ENCODE assay signal across 25 mouse cellular contexts in genomic region chr17:25775318-25776062, GRCm38 (mm10). TPM values are rescaled to one million over a fixed set of nuclear protein-coding genes. Genes with fewer than 3 reads are reported as not detected.
DNase-seq lines count a peak whose midpoint lies in the region; ATAC-seq and TF ChIP-seq lines count a peak whose summit lies in the region.
"Had no signal": no experiment of that assay in that cellular context is flagged by ENCODE, and none has a peak within 500 bp of the region (broad histone marks: within the 10 kb centered on the region; RNA-seq: fewer than 3 reads in every experiment).

No protein-coding gene starts in this region.

- ATAC-seq in megakaryocyte, adult 5-6 weeks (ENCODE audit: poor library complexity, severe bottlenecking): no peak
- ATAC-seq: activated CD4-positive, CD25-positive, alpha-beta regulatory T cell, adult 4 months; forebrain, postnatal 0 days had no signal

- H3K27me3 ChIP-seq in cerebellum, adult 2 months (ENCODE audit: control insufficient read depth, insufficient read depth, low read length): no peaks in the 10 kb centered on the region
- H3K27me3 ChIP-seq in megakaryocyte, embryonic 14.5 days (replicated peaks): peaks cover 11% of the 10 kb centered on the region
- H3K27me3 ChIP-seq in kidney, adult 2 months (replicated peaks; ENCODE audit: control insufficient read depth, insufficient read depth, low read length): no peaks in the 10 kb centered on the region
- H3K27me3 ChIP-seq: embryonic facial prominence, embryonic 13.5 days; hindbrain, embryonic 12.5 days; liver, embryonic 15.5 days had no signal

- H3K4me3 ChIP-seq in cerebellum, adult 2 months (replicated peaks; ENCODE audit: insufficient read depth, low read depth, low read length): no peak overlapping the region
- H3K4me3 ChIP-seq in megakaryocyte, embryonic 14.5 days (replicated peaks): peak overlapping the region; percentile 64
- H3K4me3 ChIP-seq in kidney, adult 2 months (ENCODE audit: insufficient read depth, low read depth, low read length): no peak overlapping the region
- H3K4me3 ChIP-seq: left cerebral cortex, adult 2 months had no signal

- H3K27ac ChIP-seq in cerebellum, adult 2 months (ENCODE audit: insufficient read depth, low read length): no peak overlapping the region
- no peak overlapping the region for H3K27ac ChIP-seq in kidney, adult 2 months (ENCODE audit: insufficient read depth, low read depth, low read length)
- H3K27ac ChIP-seq: embryonic facial prominence, embryonic 13.5 days; hindbrain, embryonic 12.5 days; layer of hippocampus, adult 2 months; left cerebral cortex, adult 2 months; limb, embryonic 10.5 days; liver, embryonic 15.5 days had no signal

- 0 out of 2 replicates have a peak, but pooled peaks cover 6% of the 10 kb centered on the region for H3K4me1 ChIP-seq in cerebellum, adult 2 months (ENCODE audit: control insufficient read depth, insufficient read depth, low read length)
- H3K4me1 ChIP-seq in megakaryocyte, embryonic 14.5 days: peaks cover 29% of the 10 kb centered on the region
- peaks cover 4% of the 10 kb centered on the region; the same call in 1 of the 2 replicates for H3K4me1 ChIP-seq in kidney, adult 2 months (ENCODE audit: control insufficient read depth, insufficient read depth, low read length)

- no peaks in the 10 kb centered on the region for H3K9me3 ChIP-seq in megakaryocyte, embryonic 14.5 days
- H3K9me3 ChIP-seq: embryonic facial prominence, embryonic 13.5 days; hindbrain, embryonic 12.5 days; limb, embryonic 10.5 days; liver, embryonic 15.5 days had no signal

- no peak for TF ChIP-seq POLR2A in cerebellum, adult 2 months (IDR thresholded peaks at IDR 0.05; ENCODE audit: borderline replicate concordance, insufficient read depth, low read length)
- no peak for TF ChIP-seq POLR2A in kidney, adult 2 months (IDR thresholded peaks at IDR 0.05; ENCODE audit: low read depth, low read length)

- TF ChIP-seq CTCF in cerebellum, adult 2 months (IDR thresholded peaks at IDR 0.05; ENCODE audit: borderline replicate concordance, insufficient read depth, low read depth, low read length): no peak
- no peak for TF ChIP-seq CTCF in kidney, adult 2 months (conservative IDR thresholded peaks at IDR 0.05; ENCODE audit: insufficient read depth, insufficient read length, low read depth, low read length)

- H3K36me3 ChIP-seq in megakaryocyte, embryonic 14.5 days (replicated peaks; ENCODE audit: low read length): peaks cover 49% of the 10 kb centered on the region
- no peaks in the 10 kb centered on the region for H3K36me3 ChIP-seq in kidney, adult 2 months (ENCODE audit: control insufficient read depth, insufficient read depth, low read length)

- DNase-seq in cerebellum, adult 8-10 months: peak; percentile 14
- no peak for DNase-seq in cerebellum, adult 2 months
- DNase-seq in kidney, adult 2 months: peak; percentile 69
- peak; percentile 52 to 67 for DNase-seq in kidney, postnatal 25 days
- no peak for DNase-seq in gastrocnemius, adult 18-20 months (ENCODE audit: low spot score)
- no peak for DNase-seq in thymus, adult 18-20 months
- DNase-seq: adrenal gland, postnatal 25 days; forebrain, postnatal 0 days; gastrocnemius, postnatal 10 days; lung, postnatal 10 days had no signal

- WGBS in cerebellum, adult 2 months: 65% methylated on average over 10 of the region's 10 CpGs
- 43% methylated on average over 10 of the region's 10 CpGs for WGBS in kidney, adult 2 months

RNA-seq across cellular contexts. Expression of gene Narfl, which starts 1.9 kb away (rescaled TPM):
- 43.5 and 45.5 TPM in 2 replicates for polyA plus RNA-seq in cerebellum, adult 2 months (2012; rRNA removed)
- polyA plus RNA-seq in megakaryocyte, embryonic 14.5 days (2012; ENCODE audit: insufficient read depth, low replicate concordance): 5.5 and 12.7 TPM in 2 replicates
- 11.6 and 14.5 TPM in 2 replicates for total RNA-seq in megakaryocyte, adult 5-6 weeks (2015)
- 12.8 and 28.3 TPM in 2 replicates for total RNA-seq in megakaryocyte, adult 5-6 weeks (2017)
- 47.5 and 50.5 TPM in 2 replicates for polyA plus RNA-seq in kidney, adult 2 months (2012; rRNA removed)
- total RNA-seq in gastrocnemius, adult 18-20 months (2021): 10 to 100 TPM; 27.3 to 29.2 TPM

RNA-seq across cellular contexts. Expression of gene Haghl, which starts 10.0 kb away (rescaled TPM):
- 340 and 348 TPM in 2 replicates for polyA plus RNA-seq in cerebellum, adult 2 months (2012; rRNA removed)
- polyA plus RNA-seq in megakaryocyte, embryonic 14.5 days (2012; ENCODE audit: insufficient read depth, low replicate concordance): 14.8 and 29.7 TPM in 2 replicates
- 10.3 and 10.5 TPM in 2 replicates for total RNA-seq in megakaryocyte, adult 5-6 weeks (2015)
- 10.7 and 15.9 TPM in 2 replicates for total RNA-seq in megakaryocyte, adult 5-6 weeks (2017)
- polyA plus RNA-seq in kidney, adult 2 months (2012; rRNA removed): 58.9 and 62.8 TPM in 2 replicates
- 10 to 100 TPM; 10.6 to 10.7 TPM for total RNA-seq in gastrocnemius, adult 18-20 months (2021)

RNA-seq across cellular contexts. Expression of gene Ccdc78, which starts 10.9 kb away (rescaled TPM):
- polyA plus RNA-seq in cerebellum, adult 2 months (2012; rRNA removed): 0.47 and 0.79 TPM in 2 replicates
- polyA plus RNA-seq in megakaryocyte, embryonic 14.5 days (2012; ENCODE audit: insufficient read depth, low replicate concordance): not detected in 2 replicates
- not detected in 2 replicates for total RNA-seq in megakaryocyte, adult 5-6 weeks (2015)
- total RNA-seq in megakaryocyte, adult 5-6 weeks (2017): 0.16 TPM in 1 of 2 replicates, not detected in the other
- 0.06 and 0.12 TPM in 2 replicates for polyA plus RNA-seq in kidney, adult 2 months (2012; rRNA removed)
- total RNA-seq in gastrocnemius, adult 18-20 months (2021): not detected
- total RNA-seq: adrenal gland, postnatal 25 days; common myeloid progenitor, adult 5-6 weeks; forebrain, postnatal 0 days; gastrocnemius, postnatal 10 days; left cerebral cortex, adult 2 months; neutrophil, adult 5-6 weeks had no signal

RNA-seq across cellular contexts. Expression of gene Fam173a, which starts 17.2 kb away (rescaled TPM):
- polyA plus RNA-seq in cerebellum, adult 2 months (2012; rRNA removed): 167 and 178 TPM in 2 replicates
- polyA plus RNA-seq in megakaryocyte, embryonic 14.5 days (2012; ENCODE audit: insufficient read depth, low replicate concordance): 17.4 and 23.4 TPM in 2 replicates
- total RNA-seq in megakaryocyte, adult 5-6 weeks (2015): 69.7 and 85.6 TPM in 2 replicates
- total RNA-seq in megakaryocyte, adult 5-6 weeks (2017): 17.7 and 36.5 TPM in 2 replicates
- 152 and 158 TPM in 2 replicates for polyA plus RNA-seq in kidney, adult 2 months (2012; rRNA removed)
- total RNA-seq in gastrocnemius, adult 18-20 months (2021): 10 to 100 TPM; 42.2 to 46.8 TPM

RNA-seq across cellular contexts. Expression of gene AC134908.4, which starts 20.0 kb away (rescaled TPM):
- polyA plus RNA-seq in cerebellum, adult 2 months (2012; rRNA removed): 3.3 and 5.0 TPM in 2 replicates
- polyA plus RNA-seq in megakaryocyte, embryonic 14.5 days (2012; ENCODE audit: insufficient read depth, low replicate concordance): not detected in 2 replicates
- 0.69 and 7.2 TPM in 2 replicates for total RNA-seq in megakaryocyte, adult 5-6 weeks (2015)
- total RNA-seq in megakaryocyte, adult 5-6 weeks (2017): not detected in 2 replicates
- 0.64 TPM in 1 of 2 replicates, not detected in the other for polyA plus RNA-seq in kidney, adult 2 months (2012; rRNA removed)
- not detected for total RNA-seq in gastrocnemius, adult 18-20 months (2021)
- total RNA-seq: adrenal gland, postnatal 25 days; common myeloid progenitor, adult 5-6 weeks; forebrain, postnatal 0 days; gastrocnemius, postnatal 10 days; neutrophil, adult 5-6 weeks had no signal
- polyA plus RNA-seq: activated CD4-positive, CD25-positive, alpha-beta regulatory T cell, adult 4 months; embryonic facial prominence, embryonic 13.5 days; forebrain, postnatal 0 days; intestine, embryonic 14.5 days; liver, embryonic 15.5 days; midbrain, embryonic 11.5 days; myocyte; small intestine, adult 2 months had no signal

Comparison
In these comparisons a context has a peak if more than half of its experiments do, and no peak if none do; other contexts are left out.
1. DNase-seq: peak in cerebellum, adult 8-10 months (single experiment), kidney, adult 2 months (single experiment) and kidney, postnatal 25 days (2 of 2); none in cerebellum, adult 2 months (0 of 2), gastrocnemius, adult 18-20 months (single experiment) and thymus, adult 18-20 months (0 of 2).